Mouse (Mus musculus): Measurements from ENCODE around the gene Als2cr12. TPM values are rescaled to one million over a fixed set of nuclear protein-coding genes. Genes with fewer than 3 reads are reported as not detected.
"Not testable (repeated sequence)": the region's sequence is repeated elsewhere in the genome, so short reads cannot be mapped to it uniquely, and the experiment has no call there.

Gene Als2cr12
- total RNA-seq, 2 experiments from 2014 or later = not detected

DNA sequence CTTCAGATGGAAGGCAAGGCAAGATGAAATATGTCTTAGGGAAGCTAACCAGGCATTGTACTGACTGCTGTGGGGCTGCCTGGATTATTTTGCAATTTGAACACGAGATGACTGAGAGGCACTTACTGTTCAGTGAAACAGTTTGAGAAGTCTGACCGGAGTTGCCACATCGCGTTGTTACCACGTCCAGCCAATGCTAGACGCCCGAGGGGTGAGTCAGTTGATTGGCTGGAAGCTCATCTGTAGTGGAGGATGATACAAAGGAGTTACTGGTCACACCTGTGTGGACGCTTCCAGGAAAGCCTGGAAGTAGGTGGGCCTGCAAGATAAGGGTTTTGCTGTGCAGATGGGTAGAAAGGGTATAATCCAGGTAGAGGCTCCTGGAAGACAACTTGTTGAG lies 24.3 kb upstream of the Als2cr12 start:
- DNase-seq (ENCODE audit: low spot score in 2 of 2) = no peak
- intact Hi-C loops (cut with DNase I) = no loop called here

DNA sequence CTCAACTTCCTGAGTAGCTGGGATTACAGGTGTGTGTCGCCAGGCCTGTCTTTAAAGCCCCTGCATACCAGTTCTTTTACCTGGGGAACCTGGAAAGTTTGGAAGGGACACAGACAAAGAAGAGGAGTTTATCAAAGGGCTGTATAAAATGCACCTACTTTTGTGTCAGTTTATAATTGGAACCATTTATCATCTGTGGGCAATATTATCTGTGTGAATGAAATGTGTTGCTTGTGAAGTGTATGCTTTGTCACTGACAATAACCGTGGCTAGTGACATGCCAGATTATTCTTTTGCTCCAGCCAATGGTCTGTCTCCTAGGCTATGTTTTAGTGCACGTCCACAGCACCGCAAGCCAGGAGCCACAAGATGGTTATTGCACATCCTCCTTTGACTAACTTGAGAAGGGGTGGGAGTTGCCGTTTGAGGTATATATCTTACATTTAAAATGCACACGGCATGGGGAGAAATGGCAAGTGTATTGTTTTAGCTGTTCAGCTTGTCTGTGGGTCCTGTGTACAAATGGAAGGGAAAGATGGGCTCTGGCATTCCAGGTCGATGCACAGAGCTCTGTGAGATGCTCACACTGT lies 23.7 kb upstream of the Als2cr12 start:
- intact Hi-C loops (cut with DNase I) = no loop called here
- no peak for DNase-seq (ENCODE audit: low spot score in 2 of 2)

DNA sequence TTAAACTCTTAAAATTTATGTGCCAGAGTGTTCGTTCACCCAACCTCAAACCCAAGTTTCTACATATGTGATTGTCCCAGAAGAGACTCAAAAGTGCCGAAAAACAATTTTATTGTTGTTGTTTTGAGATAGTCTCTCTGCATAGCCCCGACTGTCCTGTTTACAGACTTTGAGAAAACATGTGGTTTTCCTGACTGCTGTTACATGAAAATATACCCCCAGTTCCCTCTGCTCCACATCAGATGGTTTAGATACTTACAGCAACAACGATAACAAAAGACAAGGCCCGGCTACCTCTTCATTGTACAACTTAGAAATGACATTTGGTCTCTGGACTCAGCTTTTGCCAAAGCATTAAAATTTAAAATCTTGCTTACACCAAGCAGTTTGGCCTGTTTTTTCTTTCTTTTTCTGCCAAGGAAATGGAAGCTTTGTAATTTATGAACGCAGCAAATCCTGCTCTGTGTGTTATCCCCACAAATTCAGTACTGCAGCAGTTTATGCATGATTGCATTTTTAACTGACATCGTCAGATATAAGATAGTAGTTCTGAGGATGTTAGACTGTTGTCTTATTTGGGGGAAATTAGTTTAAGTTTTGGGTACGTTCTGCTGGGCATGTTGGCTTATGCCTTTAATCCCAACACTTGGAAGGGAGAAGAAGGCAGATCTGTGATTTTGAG lies 21.9 kb upstream of the Als2cr12 start:
- intact Hi-C loops (cut with DNase I) = no loop called here

DNA sequence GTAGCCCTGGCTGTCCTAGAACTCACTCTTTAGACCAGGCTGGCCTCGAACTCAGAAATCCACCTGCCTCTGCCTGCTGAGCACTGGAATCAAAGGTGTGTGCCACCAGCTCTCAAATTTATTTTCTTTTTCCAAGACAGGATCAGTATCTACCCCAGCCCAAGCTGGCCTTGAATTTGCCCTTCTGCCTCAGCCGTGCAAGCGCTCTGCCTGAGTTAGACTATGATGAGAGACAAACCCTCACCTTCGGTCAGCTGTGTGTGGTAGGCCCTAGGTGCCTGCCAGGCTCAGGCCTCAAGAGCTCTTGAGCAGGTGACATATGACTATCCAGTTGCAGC lies 21.1 kb upstream of the Als2cr12 start:
- intact Hi-C loops (cut with DNase I) = no loop called here
- no peak for DNase-seq (ENCODE audit: low spot score in 2 of 2)

More for the DNA sequence above, 21.9 kb upstream of the Als2cr12 start:
- no peak for DNase-seq (ENCODE audit: low spot score in 2 of 2)

DNA sequence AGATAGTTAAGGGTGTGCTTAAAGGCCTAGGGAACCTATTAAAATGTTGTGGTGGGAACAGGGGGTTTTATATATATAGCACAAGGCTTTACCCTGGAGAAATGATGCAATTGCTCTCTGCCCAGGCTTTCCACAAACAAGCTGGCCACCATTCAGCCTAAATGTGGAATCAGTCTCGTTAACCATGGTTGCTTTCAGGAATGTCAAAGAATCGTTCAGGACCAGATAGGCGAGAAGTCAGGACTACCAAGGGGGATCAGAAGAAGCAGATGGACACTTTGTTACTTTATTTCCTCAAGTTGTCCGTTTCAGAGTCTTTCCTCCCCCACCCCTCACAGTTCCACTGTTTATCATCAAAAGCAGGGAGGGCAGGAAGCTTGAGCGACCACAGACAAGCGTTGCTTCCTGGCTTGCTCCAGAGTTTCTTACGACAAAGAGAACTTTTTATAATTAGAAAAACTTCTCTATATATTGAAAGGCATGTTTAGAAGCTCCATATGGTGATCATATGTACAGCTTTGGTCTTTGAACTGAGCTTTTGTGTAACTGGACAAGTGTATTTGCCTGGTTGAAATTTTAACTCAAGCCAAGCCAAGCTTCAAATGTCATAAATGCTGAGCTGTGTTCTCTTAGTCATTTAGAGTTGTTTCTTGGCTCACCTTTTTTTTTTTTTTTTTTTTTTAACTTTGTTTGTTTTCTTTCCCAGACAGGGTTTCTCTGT lies 20.5 kb upstream of the Als2cr12 start:
- intact Hi-C loops (cut with DNase I) = no loop called here
- no peak for DNase-seq (ENCODE audit: low spot score in 2 of 2)

DNA sequence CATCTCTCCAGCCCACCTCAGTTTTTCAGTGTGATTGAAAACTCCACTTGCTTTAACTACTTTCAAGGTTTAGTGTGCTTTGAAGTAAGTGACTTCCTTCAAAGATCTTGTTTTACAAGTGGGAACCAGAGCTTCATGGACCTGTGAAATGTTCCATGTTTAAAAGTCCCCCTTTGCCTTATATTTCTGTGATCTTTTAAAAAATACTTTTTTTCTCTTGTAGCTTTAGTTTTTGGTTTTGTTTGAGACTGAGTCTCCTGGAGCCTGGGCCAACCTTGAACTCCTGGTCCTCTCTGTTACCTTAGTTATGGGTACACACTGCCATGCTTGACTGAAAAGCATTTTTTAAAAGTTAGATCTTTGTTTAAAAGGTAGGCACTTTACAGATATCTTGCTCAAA lies 19.7 kb upstream of the Als2cr12 start:
- intact Hi-C loops (cut with DNase I) = no loop called here
- no peak for DNase-seq (ENCODE audit: low spot score in 2 of 2)

DNA sequence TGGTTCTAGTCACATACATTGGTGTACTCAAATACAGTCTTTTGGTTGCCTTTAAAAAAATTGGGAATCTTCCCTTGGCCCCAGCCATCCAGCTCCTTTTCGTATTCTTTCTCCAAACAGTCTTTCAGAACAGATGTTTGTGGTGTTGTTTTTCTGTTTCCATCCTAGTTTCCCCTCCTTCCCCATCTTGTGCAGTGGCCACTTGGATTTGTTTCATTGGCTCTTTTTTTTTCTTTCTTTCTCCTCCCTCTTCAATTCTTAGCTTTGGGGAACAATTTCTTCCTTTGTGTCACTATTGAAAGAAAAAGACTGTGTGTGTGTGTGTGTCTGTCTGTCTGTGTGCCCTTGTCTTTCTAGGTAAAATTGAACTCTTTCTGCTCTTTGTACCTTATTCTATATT lies 18.6 kb upstream of the Als2cr12 start:
- DNase-seq (ENCODE audit: low spot score in 2 of 2) = no peak
- intact Hi-C loops (cut with DNase I) = no loop called here

DNA sequence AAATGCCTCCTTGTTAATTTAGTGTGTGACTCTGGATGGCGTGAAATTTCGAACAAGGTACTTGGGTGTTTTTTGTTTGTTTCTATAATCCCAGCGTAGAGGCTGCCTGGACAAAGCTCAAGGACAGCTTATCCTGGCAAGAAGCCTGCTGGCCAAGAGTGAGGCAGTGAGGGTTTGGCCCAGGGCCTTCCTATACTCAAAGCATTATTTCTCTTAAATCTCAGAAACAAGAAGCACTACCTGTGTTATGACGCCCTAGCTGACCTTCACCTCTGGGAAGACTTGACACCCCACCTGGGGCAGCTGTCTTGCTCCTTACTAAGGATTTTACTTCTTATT lies 18.1 kb upstream of the Als2cr12 start:
- intact Hi-C loops (cut with DNase I) = loop anchor here (2.0 kb wide), 1 partner anchor 61 kb away; no protein-coding TSS in a partner anchor
- peak in 1 of 2 experiments; percentile 39 for DNase-seq (ENCODE audit: low spot score in 2 of 2)

DNA sequence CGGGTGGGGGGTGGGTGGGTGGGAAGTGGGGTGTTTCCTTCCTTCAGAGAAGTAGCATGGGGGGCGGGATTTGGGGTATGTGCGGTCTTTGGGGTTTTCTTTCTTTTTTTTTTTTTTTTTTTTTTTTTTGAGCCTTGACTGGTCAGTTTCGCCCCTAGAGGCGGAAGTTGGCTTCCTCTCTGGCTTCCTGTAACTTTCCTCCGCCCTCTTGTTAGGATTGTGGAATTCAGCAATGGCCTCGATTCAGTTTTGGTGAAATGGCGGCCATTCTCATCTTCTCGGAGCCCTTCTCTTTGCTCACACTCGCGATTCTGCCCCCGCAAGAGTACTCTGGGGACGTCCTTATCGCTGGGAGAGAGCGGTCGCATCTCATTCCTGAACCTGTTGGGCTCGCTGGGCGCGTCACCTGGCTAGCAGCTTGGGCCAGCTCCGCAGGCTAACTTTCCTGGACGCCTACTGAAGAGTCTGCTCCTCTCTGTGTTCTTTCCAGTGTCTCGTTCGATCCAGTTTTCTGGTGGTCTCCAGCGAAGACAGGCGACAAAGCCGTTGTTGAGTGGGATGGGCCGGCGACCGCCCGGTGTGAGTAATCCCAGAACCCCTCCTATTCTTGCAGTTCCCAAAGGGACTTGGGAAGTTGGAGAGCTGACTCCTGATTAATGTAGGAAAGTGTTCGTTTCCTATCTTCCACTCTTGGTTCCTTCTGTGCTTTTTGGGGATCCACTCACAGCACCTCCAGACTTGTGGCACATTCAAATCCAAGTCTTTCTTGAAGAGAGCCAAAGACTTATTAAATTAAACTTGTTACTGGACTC lies 17.5 kb upstream of the Als2cr12 start:
- intact Hi-C loops (cut with DNase I) = loop anchor here (2.0 kb wide), 1 partner anchor 60 kb away; no protein-coding TSS in a partner anchor
- DNase-seq (ENCODE audit: low spot score in 2 of 2) = peak; percentile 26 to 34

DNA sequence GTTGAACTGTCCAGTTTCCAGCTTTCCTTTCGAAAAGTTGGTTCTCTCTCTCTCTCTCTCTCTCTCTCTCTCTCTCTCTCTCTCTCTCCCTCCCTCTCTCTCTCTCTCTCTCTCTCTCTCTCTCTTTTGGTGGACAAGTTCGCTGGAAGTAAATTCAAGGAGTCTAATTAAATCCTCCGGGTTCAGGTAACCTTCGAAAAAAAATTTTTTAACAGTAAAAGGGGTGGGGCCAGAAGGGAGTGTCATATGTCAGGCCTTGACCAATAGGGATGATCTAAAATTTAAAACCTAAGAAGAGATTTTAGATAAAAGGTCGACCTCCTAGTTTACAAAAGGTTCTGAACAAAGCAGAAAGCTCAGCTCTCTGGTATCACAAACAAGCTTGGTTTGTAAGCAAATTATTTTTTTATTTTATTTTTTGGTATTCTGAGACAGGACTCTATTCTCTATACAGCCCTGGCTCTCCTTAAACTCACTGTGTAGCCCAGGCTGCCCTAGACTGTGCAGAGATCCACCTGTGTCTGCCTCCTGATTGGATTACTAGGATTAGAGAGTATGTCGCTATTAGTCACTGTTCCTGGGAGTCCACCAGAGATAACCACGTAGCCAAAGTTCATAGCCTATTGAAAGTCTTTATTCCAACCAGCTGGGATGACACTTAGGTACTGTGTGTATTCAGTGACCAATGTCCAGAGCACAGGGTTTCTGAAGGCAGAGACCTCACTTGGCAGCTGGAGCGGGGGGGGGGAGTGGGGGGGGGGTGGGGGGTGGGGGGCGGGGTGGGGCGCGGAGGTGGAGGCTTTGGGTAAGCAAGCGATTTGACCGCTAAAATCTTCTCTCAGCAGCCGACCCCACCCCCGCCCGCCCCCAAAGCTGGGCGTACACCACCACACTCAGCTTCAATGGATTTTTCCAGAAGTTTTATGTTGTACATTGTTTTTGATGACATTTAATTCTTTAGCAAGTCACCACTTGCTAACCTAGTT lies 16.6 kb upstream of the Als2cr12 start:
- no peak for DNase-seq (ENCODE audit: low spot score in 2 of 2)
- intact Hi-C loops (cut with DNase I) = loop anchor here (2.0 kb wide), 1 partner anchor 60 kb away; no protein-coding TSS in a partner anchor

DNA sequence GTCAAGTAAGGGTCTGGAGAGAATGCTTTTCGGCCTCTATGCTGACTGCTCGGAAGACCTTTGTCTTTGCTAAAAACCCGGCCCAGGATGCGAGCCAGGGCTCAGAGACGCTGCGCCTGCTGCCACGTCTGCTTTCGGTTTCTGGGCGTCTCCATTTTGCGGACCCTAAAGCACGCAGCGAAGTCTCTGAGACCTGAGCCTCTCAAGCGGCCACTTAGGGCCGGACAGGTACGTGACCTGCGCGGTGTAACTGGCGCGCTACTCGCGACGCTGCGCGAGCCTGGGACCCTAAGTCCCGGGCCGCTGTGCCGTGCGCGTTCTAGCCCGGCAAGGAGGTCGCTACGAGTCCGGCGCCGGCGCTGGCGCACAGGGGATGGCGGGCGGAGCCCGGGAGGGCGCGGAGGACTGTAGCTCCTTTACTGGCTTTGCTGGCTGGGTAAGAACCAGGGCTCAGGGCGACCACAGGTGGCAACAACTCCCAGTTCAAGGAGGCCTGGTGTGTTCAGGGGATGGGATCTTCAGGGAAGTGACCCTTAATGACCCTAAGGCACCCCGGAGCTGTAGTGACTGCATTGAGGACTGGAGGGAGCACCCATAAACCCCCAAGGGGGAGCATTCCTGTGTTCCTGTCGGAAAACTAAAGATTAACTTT lies 15.7 kb upstream of the Als2cr12 start, which contains the start of gene Cflar:
Cflar (plus strand) TSS at position 144 of the 652 bp plus-strand sequence.
- intact Hi-C loops (cut with DNase I) = loop anchor here (2.0 kb wide), 1 partner anchor 59 kb away; no protein-coding TSS in a partner anchor
- peak; percentile 52 to 53 for DNase-seq (ENCODE audit: low spot score in 2 of 2)

DNA sequence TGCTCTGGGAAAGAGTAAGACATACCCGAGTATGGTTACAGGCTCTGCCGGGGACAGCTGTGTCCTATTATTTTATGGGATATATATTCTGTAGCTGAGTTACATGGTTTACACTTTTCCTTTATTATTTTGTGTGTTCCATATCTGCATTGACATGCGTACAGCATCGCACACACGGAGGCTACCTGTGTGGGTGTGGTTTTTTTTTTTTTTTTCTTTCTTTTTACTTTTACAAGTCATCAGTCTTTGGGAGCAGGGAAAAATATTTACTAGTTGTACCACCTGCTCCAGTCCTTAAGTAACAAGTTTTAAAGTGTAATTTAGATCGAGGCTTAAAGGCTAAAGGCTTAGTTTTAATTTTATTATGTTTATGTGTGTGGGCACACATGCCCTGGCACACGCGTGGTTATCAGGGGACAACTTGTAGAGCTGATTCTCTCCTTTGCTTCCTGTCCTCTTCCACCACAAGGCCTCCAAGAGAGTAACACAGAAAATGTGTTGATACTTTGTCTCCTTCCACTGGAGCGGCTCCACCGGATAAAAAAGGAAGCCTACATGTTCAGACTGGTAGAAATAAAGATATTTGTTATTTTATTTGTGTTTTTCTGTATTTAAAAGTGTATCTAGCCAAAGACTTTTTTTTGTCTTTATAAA lies 15.0 kb upstream of the Als2cr12 start:
- no peak for DNase-seq (ENCODE audit: low spot score in 2 of 2)
- intact Hi-C loops (cut with DNase I) = no loop called here

DNA sequence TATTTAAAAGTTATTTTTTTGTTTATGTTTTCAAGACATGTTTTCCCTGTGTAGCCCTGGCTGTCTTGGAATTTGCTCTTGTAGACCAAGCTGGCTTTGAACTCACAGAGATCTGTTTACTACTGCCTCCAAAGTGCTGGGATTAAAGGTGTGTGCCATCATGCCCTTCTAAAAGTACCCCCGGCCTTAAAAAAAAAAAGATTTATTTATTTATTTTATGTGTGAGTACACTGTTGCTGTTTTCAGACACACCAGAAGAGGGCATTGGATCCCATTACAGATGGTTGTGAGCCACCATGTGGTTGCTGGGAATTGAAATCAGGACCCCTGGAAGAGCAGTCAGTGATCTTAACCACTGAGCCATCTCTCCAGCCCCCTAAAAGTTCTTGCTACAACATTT lies 14.3 kb upstream of the Als2cr12 start:
- intact Hi-C loops (cut with DNase I); DNase-seq (ENCODE audit: low spot score in 2 of 2): not testable (repeated sequence)

DNA sequence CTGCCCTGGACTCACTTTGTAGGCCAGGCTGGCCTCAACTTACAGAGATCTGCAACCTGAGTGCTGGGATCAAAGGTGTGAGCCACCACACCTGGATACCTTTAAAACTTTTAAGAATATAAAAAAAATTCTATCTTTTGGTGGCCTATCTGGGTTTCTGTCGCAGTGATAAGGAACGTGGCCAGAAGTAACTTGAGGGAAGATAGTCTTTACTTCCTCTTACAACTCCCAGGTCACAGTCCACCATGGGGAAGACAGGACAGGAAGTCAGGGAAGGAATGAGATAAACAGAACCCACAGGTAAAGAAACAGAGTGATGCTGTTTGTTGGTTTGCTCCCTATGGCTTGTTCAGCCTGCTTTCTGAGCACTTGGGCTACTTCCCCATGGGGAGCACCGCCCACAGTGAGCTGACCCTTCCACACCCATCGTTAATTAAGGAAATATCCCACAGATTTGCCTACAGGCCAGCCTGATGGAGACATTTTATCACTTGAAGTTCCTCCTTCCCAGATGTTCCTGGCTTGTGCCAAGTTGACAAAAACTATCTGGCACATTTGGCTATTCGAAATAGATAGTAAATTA lies 4.9 kb upstream of the Als2cr12 start:
- DNase-seq (ENCODE audit: low spot score in 2 of 2); intact Hi-C loops (cut with DNase I): not testable (repeated sequence)

DNA sequence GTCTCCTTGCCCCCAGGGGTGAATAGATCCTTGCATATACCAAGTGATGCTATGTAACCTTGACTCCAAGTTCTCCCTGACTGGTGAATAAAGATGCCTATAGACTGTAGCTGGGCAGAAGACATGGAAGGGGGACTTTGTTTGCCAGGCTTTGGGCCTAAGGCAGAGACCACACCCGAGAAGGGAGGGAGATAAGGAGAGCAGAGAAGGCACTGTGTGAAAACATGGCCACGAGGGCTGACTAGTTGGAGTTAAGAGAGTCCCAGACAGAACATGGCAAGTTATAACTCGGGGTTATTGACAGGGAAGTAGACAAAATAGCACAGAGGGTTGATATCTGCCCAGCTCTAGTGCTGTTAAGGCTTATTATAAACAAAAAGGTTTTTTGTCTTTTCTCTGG lies 4.2 kb upstream of the Als2cr12 start:
- intact Hi-C loops (cut with DNase I) = no loop called here
- no peak for DNase-seq (ENCODE audit: low spot score in 2 of 2)

DNA sequence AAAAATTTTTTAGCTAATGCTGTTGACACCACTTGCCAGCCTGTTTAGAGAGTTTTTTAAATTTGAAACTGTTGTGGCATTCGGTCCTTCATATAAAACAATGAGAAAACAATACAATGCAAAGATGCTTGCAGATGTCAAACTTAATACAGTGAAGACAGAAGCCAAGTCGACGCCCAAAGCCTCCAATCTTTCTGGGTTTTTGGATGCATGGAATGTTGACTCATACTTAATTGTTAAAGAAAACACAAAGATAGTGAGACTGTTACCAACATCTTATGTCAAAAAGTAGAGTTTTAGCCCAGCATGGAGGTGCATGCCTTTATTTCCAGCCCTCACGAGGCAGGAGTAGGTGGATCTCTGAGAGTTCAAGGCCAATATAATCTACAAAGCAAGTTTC lies 3.0 kb upstream of the Als2cr12 start:
- intact Hi-C loops (cut with DNase I) = no loop called here
- DNase-seq (ENCODE audit: low spot score in 2 of 2) = no peak

DNA sequence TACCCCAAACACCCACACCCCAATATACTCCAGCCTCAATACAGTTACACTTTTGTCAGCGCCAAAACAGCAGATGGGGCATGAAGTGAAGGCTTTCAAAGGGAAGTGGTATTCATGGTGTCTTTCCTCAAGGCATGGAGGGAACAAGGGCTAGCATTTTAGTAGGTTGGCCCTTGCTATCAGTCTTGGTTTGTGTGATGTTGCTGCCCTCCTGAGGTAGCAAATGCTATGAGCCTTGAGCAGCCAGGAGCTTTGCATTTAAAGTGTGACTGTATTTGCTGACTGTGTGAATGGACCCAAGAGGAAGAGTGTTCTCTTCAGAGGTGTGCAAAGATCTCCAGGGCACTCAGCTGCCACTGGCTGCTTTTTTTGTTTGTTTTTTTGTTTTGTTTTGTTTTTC lies 1.8 kb upstream of the Als2cr12 start:
- peak in 1 of 2 experiments; percentile 20 for DNase-seq (ENCODE audit: low spot score in 2 of 2)
- intact Hi-C loops (cut with DNase I) = not testable (repeated sequence)

DNA sequence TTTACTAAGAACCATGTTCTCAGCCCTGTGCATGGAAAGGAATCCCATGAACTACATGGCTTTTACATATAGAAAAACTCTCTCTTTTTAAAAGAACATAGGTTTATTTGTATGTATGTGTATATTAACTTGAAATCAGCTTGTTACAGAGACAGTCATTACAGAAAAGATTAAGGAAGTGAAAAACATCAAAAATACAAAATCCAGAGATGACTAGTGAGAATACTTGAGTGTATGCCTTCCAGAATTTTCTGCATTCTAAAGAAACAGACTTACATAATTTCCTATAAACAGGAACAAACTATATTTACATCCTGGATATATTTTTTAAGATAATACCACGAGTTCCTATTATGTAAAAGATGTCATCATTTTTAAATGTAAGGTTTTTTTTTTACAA lies 2.1 kb downstream of the Als2cr12 start:
- intact Hi-C loops (cut with DNase I) = no loop called here
- no peak for DNase-seq (ENCODE audit: low spot score in 2 of 2)
